Mouse (Mus musculus): Measurements from ENCODE around the gene Gm7735. TPM values are rescaled to one million over a fixed set of nuclear protein-coding genes. Genes with fewer than 3 reads are reported as not detected.

Gene Gm7735
- not detected in 2 replicates for polyA plus RNA-seq (2012)

GRCm38 (mm10) chr16:89169190-89169589 is at the start of gene Gm7735:
Gene Gm7735, plus strand, starts transcription at chr16:89169490.

GRCm38 (mm10) chr16:89140551-89140950 is 28.7 kb upstream of the Gm7735 start, which contains the start of gene Gm6358:
Gene Gm6358, plus strand, starts transcription at chr16:89140851.

GRCm38 (mm10) chr16:89150786-89151185 is 18.5 kb upstream of the Gm7735 start, which contains the start of gene Gm10061:
Gene Gm10061, plus strand, starts transcription at chr16:89151086.

GRCm38 (mm10) chr16:89157652-89158051 is 11.6 kb upstream of the Gm7735 start, which contains the start of gene Gm9789:
Gene Gm9789, plus strand, starts transcription at chr16:89157952.

GRCm38 (mm10) chr16:89174435-89174834 is 5.1 kb downstream of the Gm7735 start, which contains the start of gene 1110057P08Rik:
Gene 1110057P08Rik, plus strand, starts transcription at chr16:89174735.

GRCm38 (mm10) chr16:89205561-89205960 is 36.3 kb downstream of the Gm7735 start, which contains the start of gene Krtap20-2:
Gene Krtap20-2, plus strand, starts transcription at chr16:89205861.

Other genes starting within 250 kb of the Gm7735 start
- not detected in 2 replicates for gene Krtap19-9b, start 237.2 kb upstream of the Gm7735 start, polyA plus RNA-seq (2012)
- not detected in 2 replicates for gene Krtap16-3, start 206.6 kb upstream of the Gm7735 start, polyA plus RNA-seq (2012)
- not detected in 2 replicates for gene Krtap22-2, start 158.7 kb upstream of the Gm7735 start, polyA plus RNA-seq (2012)
- gene Gm10229, start 154.2 kb upstream of the Gm7735 start, polyA plus RNA-seq (2012), result not detected in 2 replicates
- gene Krtap6-1, start 137.8 kb upstream of the Gm7735 start, polyA plus RNA-seq (2012), result not detected in 2 replicates
- gene Gm10228, start 128.0 kb upstream of the Gm7735 start, polyA plus RNA-seq (2012), result 0.28 TPM in 1 of 2 replicates, not detected in the other
- gene Krtap6-5, start 121.6 kb upstream of the Gm7735 start, polyA plus RNA-seq (2012), result not detected in 2 replicates
- gene 1110025L11Rik, start 105.5 kb upstream of the Gm7735 start, polyA plus RNA-seq (2012), result not detected in 2 replicates
- not detected in 2 replicates for gene Krtap6-3, start 85.5 kb upstream of the Gm7735 start, polyA plus RNA-seq (2012)
- gene Gm6358, start 28.6 kb upstream of the Gm7735 start, polyA plus RNA-seq (2012), result not detected in 2 replicates
- gene Gm10061, start 18.4 kb upstream of the Gm7735 start, polyA plus RNA-seq (2012), result not detected in 2 replicates
- not detected in 2 replicates for gene Gm9789, start 11.5 kb upstream of the Gm7735 start, polyA plus RNA-seq (2012)
- not detected in 2 replicates for gene 1110057P08Rik, start 5.2 kb downstream of the Gm7735 start, polyA plus RNA-seq (2012)
- gene Krtap20-2, start 36.4 kb downstream of the Gm7735 start, polyA plus RNA-seq (2012), result not detected in 2 replicates
- gene Krtap21-1, start 234.4 kb downstream of the Gm7735 start, polyA plus RNA-seq (2012), result not detected in 2 replicates